Mouse (Mus musculus): ENCODE results near the gene Wnk2. TPM values are rescaled to one million over a fixed set of nuclear protein-coding genes. Genes with fewer than 3 reads are reported as not detected.

Wnk2 gene
- polyA plus RNA-seq, 1 experiment from 2014 or later = 1.4 TPM

Other genes with a start within 250 kb of the Wnk2 start
- gene Fam120a, start 180.0 kb downstream of the Wnk2 start, polyA plus RNA-seq (2016; fragmentation: Nextera tagmentation; extraction: Ambion mirVana) = 20.7 and 23.5 TPM in 2 replicates
- gene Ninj1, start 39.5 kb upstream of the Wnk2 start, polyA plus RNA-seq (2016; fragmentation: Nextera tagmentation; extraction: Ambion mirVana) = 51.0 and 55.8 TPM in 2 replicates
- gene Card19, start 68.0 kb upstream of the Wnk2 start, polyA plus RNA-seq (2016; fragmentation: Nextera tagmentation; extraction: Ambion mirVana) = 76.4 and 81.2 TPM in 2 replicates
- gene Susd3, start 100.7 kb upstream of the Wnk2 start, polyA plus RNA-seq (2016; fragmentation: Nextera tagmentation; extraction: Ambion mirVana) = 0.63 and 0.80 TPM in 2 replicates
- gene Fgd3, start 172.3 kb upstream of the Wnk2 start, polyA plus RNA-seq (2016; fragmentation: Nextera tagmentation; extraction: Ambion mirVana) = 0.13 and 0.15 TPM in 2 replicates
- gene Bicd2, start 193.6 kb upstream of the Wnk2 start, polyA plus RNA-seq (2016; fragmentation: Nextera tagmentation; extraction: Ambion mirVana) = 53.5 and 54.0 TPM in 2 replicates